Mouse (Mus musculus): Measurements from ENCODE around the gene Atp6v0a1.

Gene Atp6v0a1

DNA sequence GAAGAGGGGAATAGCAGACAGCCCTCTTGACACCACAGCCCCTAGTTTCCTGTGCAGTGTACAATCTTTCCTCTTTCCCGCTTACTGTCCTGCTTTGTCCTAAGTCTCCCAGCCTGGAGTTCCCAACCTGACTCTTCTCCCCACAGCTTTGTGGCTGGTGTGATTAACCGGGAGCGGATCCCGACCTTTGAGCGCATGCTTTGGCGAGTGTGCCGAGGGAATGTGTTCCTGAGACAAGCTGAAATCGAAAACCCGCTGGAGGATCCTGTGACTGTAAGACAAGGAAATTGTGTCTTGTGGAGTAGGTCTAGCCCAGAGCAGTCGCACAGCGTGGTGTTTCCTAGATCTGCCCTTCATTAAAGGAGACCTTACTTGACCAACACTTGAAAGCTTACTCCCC is 17.9 kb downstream of the Atp6v0a1 start:
- no peak for DNase-seq (ENCODE audit: low read depth)

DNA sequence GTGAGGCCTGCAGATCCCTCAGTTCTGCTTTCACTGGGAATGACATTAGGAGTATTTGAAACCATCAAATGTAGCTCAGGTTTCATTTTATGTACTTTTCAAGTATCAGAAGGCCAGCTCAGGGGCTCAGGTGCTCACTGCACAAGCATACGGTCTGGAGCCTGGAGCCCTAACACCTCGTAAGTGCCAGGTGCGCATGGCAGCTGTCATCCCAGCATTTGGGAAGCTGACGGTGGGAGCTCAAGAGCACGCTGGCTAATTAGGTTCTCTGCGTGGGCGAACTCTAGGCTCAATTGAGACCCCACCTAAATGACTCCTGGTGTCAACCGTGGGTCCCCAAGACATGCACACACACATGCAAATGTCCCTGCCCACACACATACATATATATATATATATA is 20.1 kb downstream of the Atp6v0a1 start:
- no peak for DNase-seq (ENCODE audit: low read depth)

DNA sequence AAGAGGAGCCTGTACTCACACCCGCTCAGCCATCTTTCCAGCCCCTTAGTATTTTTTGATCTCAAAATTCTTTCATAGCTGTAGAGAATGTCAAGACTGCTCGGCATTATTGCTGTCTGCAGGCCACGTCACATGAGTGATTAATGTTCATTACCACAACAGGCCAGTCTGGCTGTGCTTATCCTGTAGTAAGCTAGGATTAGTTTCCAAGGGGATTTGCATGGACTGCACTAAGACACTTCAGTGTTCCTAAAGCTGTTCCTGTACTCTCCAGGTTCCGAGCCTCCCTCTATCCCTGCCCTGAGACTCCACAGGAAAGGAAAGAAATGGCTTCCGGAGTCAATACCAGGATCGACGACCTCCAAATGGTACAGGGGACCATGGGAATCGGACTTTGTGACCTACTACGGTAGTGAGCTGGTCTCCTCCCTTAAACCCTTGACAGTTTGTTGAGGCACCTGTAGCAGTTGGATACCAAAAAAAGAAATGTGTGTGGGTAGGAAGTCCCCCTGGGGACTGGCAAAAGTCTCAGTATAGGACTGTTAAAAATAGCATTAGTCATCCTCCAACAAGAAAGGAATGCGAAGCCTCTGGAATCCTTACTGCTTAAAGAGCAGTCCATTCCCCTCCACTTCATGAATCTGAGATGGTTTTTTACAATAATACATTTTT is 21.0 kb downstream of the Atp6v0a1 start:
- DNase-seq (ENCODE audit: low read depth), result no peak

DNA sequence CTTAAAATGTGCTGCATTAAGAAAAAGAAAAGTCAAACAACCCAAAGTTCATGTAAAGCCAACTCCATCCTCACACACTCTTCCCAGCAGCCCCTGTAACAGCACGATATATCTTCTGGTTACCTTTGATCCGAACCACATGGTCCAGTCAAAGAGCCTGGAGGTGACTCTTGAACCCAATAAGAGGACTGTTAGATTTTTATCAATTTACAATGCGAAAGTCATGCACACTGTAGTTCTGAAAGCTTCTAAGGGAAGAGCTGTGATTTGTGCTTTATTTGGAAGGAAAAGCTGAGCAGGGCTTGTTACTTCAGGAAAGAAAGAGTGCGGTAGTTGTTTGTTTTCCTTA is 21.5 kb downstream of the Atp6v0a1 start:
- no peak for DNase-seq (ENCODE audit: low read depth)

DNA sequence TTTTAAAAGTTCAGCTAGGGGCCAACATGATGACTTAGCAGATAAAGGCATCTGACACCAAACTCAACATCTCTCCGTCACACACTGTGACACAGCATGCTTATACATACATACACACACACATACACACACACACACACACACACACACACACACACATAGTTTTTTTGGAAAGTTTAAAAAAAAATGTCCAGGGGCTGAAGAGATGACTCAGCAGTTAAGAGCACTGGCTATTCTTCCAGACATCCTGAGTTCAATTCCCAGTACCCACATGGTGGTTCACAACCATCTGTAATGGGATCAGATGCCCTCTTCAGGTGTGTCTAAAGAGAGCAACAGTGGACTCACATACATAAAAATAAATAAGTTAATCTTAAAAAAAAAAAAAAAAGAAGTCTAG is 22.2 kb downstream of the Atp6v0a1 start:
- no peak for DNase-seq (ENCODE audit: low read depth)

DNA sequence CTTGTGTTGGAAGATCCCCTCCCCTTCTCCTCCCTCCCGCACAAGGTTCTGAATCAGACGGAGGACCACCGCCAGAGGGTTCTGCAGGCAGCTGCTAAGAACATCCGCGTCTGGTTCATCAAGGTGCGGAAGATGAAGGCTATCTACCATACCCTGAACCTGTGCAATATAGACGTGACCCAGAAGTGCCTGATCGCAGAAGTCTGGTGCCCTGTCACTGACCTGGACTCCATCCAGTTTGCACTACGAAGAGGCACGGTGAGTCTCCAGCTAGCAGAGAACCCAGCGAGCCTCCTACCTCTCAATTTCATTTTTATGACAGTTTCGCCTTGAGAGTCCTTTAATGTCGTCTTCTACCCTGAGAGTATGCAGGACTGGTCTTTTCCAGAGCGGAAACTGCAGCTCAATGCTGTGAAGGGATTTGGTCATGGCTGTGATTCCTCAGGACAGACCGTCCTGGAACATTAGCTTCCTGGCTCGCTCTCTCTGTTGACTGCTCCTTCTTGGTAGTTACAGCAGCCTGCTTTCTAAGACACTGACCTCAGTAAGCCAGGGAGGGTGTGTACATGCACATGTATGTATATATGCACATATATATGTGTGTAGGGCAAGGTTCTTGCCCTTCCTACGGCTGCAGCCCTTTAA is 24.7 kb downstream of the Atp6v0a1 start:
- DNase-seq (ENCODE audit: low read depth), result no peak

DNA sequence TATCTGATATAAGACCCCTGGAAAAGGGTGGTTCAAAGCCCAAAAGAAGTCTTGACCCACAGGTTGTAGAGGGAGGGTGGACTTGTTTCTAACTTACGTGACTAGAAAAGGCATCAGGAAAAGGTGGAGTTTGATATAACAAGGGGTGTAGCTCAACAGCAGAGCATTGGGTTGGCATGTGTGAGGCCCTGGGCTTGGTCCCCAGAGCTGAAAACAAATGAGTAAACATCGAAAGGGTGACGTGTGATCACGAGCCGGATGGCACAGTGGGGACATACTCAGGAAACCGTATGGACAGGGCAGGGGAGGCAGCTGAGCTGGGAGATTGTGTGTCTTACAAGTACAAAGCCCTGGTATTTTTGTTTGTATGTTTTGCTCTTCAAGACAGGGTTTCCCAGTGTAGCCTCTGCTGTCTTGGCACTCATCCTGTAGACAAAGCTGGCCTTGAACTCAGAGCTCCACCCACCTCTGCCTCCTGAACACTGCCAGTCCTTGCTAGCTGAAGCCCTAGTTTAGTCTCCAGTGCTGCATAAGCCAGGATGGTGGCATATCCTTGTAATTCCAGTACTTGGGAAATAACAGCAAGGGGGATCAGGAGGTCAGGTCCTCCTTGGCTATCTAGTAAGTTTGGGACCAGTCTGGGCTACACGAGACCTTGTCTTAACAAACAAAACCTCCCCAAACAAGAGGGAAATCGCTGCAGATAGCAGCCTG is 25.5 kb downstream of the Atp6v0a1 start:
- no peak for DNase-seq (ENCODE audit: low read depth)

DNA sequence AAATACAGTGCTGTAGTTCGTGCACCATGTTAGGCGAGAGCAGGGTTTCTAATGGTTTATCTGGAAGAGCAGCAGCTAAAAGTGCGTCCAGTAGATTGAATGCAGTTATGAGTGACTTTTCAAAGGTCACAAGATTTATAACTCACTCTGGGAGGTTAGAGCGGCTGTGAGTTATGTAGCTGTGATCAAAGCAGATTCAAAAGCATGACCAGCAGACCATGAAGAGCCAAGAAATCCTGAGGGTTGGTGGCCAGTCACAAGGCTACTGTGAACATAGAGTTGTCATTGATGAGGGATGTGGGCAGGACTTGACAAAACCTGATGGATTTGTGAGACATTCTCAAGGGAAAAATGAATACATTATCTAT is 26.1 kb downstream of the Atp6v0a1 start:
- DNase-seq (ENCODE audit: low read depth), result no peak

DNA sequence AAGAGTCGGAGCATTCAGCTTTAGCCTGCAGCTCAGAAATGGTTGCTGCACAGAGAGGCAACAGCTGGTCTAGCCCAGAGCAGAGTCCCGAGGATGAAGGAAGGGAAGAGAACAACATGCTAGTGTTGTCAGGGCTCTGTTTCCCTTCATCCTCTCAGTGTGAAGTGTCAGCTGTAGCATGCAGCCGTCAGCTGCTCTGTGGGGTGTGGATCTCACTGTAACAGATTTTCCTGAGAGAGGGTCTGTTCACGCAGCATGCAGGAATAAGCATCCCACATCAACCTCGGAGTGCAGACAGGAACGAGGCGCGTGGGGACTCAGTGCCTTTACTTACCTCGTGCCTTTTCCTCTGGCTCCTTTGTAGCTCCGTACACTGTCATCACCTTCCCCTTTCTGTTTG is 28.5 kb downstream of the Atp6v0a1 start:
- no peak for DNase-seq (ENCODE audit: low read depth)

DNA sequence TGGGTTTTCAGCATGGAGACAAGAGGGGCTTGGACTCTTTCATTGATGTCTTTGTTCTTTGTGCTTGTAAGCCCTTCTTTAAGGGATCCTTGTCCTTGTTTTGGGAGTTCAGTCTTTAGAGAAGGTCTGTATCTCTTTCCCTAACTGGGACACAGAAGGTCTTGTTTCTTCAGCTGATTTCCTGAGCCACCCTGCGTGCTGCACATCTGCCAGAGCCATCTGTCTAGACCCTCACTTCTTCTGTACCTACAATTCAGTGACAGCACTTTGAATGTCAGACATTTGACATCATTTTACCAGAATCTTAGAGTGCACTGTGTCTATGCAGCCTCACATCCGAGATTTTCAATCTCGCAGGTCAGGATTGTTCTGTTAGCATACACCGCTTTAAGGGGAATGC is 36.6 kb downstream of the Atp6v0a1 start:
- DNase-seq (ENCODE audit: low read depth), result no peak

DNA sequence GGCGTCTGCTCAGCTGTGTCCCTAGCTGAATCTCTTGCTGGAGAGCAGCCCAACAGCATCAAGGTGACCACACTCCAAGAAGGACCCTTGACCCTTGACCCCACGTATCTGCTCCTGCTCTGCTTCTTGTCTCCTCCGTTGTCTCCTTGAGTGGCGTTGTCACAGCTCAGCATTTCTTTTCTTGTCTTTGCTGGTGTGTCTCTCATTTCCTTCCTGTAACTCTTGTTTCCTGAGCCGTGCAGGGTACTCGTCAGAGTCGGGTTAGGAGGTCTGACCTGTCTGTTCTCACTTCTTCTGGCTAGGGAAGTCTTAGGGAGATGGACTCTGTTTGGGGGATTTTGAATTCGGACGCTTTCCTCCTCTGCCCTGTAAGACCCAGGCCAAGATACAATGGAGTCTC is 37.2 kb downstream of the Atp6v0a1 start:
- DNase-seq (ENCODE audit: low read depth), result no peak

DNA sequence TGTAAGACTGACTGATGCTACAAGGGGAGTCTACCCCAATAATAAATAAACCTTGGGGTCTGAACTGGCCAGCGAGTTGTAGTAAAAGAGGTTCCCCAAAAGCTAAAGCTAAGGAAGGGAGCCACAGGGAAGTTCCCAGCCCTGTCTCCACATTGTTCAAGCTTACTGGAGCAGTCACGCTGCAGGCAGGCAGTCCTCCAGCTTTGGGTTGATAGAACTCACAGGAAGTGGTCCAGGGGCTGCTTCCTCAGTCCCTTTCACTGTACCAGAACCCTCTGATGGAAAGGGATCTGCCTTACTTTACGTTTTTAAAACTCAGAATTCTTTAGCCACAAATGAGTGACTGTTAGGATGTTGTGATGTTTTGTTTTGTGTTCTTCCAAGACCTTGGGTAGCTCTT is 38.2 kb downstream of the Atp6v0a1 start:
- DNase-seq (ENCODE audit: low read depth), result no peak

DNA sequence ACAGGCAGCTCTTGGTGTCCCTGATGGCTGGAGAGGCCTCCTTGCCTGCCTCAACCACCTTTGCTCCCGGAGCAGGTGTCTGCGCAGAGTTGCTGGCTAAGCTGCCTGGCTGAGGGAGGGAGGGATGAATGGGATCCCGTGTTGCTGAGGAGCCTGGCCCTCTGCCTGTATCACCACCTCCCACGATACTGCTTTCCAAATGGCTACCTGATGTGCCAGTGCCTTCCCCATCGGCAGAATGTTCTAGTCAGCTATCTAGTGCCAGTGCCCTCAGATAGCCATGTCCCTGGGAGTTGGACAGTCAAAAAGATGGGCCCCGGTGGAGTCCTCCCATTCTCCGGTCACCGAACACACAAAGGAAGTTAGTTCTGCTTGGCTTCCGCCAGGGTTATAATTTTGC is 41.1 kb downstream of the Atp6v0a1 start:
- DNase-seq (ENCODE audit: low read depth), result no peak

DNA sequence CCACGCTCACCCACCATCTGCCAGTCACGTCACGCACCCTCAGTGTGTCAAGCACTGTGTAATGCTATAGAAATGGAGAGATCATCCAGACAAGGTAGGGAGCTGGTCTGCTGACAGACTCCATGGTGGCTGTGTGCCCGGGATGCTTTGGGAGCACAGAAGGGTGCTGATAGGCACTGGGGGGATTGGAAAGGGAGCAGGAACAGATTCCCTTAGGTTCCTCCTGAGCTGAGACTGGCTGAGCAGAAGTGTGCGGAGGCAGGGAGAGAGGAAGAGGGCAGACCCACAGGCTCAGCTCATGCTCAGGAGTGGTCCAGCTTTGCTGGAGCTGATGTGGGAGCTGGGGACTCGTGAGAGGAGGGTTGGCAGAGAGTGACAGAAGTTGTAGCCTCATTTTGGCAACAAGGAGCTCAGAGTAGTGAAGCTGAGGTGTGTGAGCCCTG is 41.8 kb downstream of the Atp6v0a1 start:
- no peak for DNase-seq (ENCODE audit: low read depth)

DNA sequence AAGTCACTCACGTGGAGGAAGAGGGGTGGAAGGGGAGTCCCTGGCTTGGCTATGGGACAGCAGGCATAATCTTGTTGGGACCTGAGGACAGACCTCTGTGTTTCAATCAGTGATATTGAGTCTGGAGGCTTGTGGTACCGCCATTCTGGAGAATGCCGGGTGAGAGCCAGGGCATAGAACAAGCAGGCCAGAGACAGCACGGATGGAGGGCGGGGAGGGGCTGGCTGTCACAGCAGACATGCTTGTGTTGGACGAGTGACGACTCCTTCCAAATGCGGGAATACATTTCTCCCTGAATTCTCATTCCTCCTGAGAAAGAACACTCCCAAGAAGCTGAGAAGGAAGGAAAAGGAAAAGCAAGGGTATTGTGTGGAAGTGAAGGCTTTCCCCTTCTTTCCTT is 42.4 kb downstream of the Atp6v0a1 start:
- no peak for DNase-seq (ENCODE audit: low read depth)

DNA sequence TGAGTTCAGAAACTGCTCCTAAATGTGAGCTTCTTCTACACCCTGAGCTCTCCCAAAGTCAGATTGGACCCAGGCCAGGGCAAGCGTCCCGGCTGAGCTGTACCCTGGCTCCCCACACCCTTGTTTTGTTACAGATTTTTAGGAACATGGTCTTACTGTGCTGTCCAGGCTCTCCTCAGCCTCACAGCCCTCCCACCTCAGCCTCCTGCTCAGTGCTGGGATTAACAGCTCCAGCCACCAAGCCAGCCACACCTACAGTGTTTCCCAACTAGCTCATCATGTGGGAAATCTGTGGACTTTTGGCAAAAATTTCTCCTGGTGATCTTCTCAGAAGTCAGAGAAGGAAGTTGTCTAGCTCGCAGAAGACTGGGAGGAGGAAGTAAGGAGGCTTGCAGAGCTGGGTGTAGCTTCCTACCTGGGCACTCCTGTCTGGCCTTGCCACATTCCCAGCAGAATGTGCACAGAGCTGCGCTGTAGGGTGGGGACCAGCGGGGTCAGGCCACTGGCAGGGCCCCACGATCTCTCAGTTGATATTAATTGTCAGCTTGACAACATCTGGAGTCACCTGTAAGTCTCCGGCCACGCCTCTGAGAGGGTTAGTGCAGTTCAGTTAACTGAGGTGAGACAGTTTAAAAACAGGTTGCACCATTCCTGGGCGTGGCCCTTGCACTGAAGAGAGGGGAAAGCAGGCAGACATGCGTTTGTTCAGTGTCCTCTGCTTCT is 43.7 kb downstream of the Atp6v0a1 start:
- DNase-seq (ENCODE audit: low read depth), result no peak

DNA sequence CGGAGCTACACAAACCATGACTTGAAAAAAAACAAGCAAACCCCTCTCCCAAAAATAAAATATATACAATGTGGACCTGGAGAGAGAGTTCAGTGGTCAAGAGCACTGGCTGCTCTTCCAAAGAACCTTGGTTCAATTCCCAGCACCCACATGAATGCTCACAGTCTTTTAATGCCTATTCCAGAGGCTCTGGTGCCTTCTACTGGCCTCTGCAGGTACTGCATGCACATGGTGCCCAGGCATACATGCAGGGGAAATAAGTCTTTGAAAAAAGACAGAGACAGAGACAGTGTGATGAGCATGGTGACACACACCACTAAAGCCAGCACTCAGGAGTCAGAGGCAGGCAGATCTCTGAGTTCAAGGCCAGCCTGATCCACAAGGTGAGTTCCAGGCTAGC is 44.7 kb downstream of the Atp6v0a1 start:
- DNase-seq (ENCODE audit: low read depth), result no peak

DNA sequence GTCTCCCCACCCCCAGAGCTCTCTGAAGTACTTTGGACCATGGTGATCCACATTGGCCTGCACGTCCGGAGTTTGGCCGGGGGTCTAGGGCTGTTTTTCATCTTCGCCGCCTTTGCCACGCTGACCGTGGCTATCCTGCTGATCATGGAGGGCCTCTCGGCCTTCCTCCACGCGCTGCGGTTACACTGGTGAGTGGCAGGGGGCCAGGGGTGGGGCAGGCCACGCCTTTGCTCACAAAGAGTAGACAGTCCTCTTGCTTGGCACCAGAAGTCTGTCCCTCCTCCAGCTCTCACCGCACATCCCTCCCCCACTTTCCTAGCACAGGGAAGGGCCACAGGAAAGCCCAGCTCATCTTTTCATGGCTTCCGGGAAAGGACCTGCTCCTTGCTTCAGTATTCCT is 46.2 kb downstream of the Atp6v0a1 start:
- no peak for DNase-seq (ENCODE audit: low read depth)

DNA sequence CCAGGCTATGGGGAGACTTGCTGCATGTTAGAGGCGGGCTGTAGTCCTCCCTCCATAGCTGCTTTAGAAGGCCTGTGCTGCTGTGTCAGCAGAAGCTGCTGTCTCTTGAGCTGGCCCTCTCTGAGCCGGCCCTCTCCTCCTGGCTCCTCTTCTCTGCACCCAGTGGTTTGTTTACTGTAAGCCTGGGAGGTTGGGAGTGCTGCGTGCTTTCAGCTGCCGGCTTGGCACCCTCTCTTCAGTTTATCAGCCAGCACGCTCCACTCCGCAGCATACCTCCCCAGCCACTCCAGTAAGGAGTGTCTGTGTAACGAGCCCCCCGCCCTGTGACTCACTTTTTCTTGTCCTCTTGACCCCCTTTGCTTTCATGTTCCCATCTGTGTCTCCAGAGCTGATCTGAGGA is 47.6 kb downstream of the Atp6v0a1 start:
- no peak for DNase-seq (ENCODE audit: low read depth)

DNA sequence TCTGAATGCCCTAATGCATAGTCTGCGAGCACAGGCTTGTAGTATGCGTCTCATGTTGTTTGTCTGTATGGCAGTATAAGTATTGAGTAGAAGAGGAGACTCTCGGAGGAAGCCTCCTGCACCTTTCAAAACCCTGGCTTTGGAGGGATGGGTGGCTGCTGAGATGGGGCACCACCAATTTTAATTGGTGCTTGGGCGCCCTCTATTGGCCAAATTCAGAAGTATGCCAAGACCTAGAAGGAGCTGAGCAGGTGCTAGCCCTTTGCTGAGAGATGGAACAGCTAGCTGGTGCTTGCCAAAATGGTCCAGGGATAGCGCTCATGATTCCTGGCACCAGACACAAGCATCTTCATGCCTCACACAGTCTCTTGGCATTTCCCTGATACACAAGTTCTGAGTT is 48.6 kb downstream of the Atp6v0a1 start:
- peak; percentile 71 for DNase-seq (ENCODE audit: low read depth)

DNA sequence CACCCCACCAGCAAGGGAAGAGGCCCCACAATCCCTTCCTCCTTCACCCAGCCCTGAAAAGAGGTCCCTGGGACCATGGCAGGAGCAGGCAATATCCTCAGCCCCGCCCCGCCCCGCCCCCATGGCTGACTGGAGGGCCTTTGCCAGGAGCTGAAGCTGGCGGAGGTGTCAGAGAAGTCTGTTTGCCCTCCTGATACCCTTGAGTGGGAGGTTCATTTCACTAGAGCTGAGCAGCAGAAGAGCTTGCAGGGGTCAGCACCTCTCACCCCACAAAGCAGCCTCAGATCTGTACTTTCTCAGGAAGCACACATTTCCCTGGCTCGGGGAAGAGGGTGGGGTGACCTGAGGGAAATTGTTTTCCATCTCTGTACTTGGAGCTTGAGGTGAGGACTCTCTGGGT is 49.5 kb downstream of the Atp6v0a1 start:
- no peak for DNase-seq (ENCODE audit: low read depth)

DNA sequence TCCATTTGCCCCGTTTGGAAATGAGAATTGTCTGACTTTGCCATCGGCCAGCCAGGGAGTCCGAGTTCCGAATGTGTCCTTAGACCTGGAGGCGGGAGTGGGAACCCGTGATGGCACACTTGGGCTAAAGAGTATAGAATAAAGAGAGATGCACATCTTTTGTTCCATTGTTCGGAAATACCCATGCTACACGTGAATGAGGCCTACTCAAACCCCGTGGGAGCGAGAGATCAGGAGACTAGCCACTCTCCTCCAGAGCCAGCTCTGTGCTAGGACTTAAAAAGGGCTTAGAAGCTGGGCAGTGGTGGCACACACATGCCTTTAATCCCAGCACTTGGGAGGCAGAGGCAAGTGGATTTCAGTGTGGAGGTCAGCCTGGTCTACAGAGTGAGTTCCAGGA is 50.2 kb downstream of the Atp6v0a1 start:
- DNase-seq (ENCODE audit: low read depth), result no peak

DNA sequence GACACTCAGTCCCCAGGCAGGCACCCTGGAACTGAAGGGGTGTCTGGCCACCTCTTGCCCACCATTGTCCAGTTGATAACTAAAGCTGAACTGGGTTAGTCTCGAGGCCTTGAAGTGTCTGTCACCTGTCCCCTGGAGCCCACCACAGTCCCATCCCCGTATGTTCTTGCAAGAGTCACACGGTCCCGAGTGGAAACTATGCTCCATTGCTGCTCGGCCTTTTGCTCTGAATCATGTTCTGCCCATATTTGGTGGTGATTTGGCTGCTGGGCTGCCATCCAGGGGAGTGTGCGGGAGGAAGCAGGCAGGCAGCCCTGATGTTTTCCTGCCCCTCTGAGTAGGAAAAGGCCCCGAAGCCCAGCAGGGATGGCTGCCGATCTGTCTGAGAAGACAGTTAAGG is 50.9 kb downstream of the Atp6v0a1 start:
- no peak for DNase-seq (ENCODE audit: low read depth)
